Mouse (Mus musculus) olfactory bulb, adult 2 months (tissue): ENCODE data around the gene Lsp1.

Experiments used
- CTCF ChIP-seq: fragments of 200-500 bp; IDR thresholded peaks from 2 replicates; pipeline ENCODE4 v1.5.1; 2012; ENCODE audit warnings: low read depth, mild to moderate bottlenecking, low read length, moderate library complexity; ENCODE audit not compliant: insufficient read depth
- POLR2A ChIP-seq: fragments of 200-500 bp; IDR thresholded peaks from 2 replicates; pipeline ENCODE4 v1.6.1; 2012; ENCODE audit warnings: mild to moderate bottlenecking, low read depth, low read length, moderate library complexity; ENCODE audit not compliant: insufficient read depth

- TF ChIP-seq POLR2A, result no peak
- TF ChIP-seq CTCF, result no peak
Observed at GRCm38 (mm10) chr7:142497775-142498174, 37.2 kb downstream of the Lsp1 start.
